Mouse (Mus musculus) liver, postnatal 0 days (tissue): ENCODE data around the gene Rbfox2. TPM values are rescaled to one million over a fixed set of nuclear protein-coding genes. Genes with fewer than 3 reads are reported as not detected.
A peak's percentile ranks its signal among the peaks of the same experiment; 100 is the strongest.

Source experiments
- ATAC-seq: fragments of 200-750 bp; cut with Nextera tagmentation; 2 replicates; pipeline ENCODE4 v1.8.0; 2017; ENCODE audit warnings: mild to moderate bottlenecking, moderate library complexity
- DNase-seq: peaks from one replicate; pipeline ENCODE4 v3.0.0-alpha.2; 2016
- H3K27ac ChIP-seq: fragments of 300-500 bp; sonication (generic); 2 replicates; pipeline ENCODE4 v1.5.1; 2014; ENCODE audit warnings: antibody characterized with exemption, moderate library complexity, mild to moderate bottlenecking, low read depth
- H3K27me3 ChIP-seq: fragments of 300-500 bp; sonication (generic); 2 replicates; pipeline ENCODE4 v1.6.1; 2014; ENCODE audit warnings: low read length, control low read depth, mixed read lengths; ENCODE audit not compliant: insufficient read depth
- H3K36me3 ChIP-seq: fragments of 300-500 bp; sonication (generic); replicated peaks from 2 replicates; pipeline ENCODE4 v1.6.1; 2014; ENCODE audit warnings: mild to moderate bottlenecking, control low read depth, low read length, moderate library complexity, mixed read lengths; ENCODE audit not compliant: insufficient read depth
- H3K4me1 ChIP-seq: fragments of 300-500 bp; sonication (generic); 2 replicates; pipeline ENCODE4 v1.6.1; 2014; ENCODE audit warnings: antibody characterized with exemption, mild to moderate bottlenecking, control low read depth; ENCODE audit not compliant: insufficient read depth
- H3K4me2 ChIP-seq: fragments of 300-500 bp; sonication (generic); 2 replicates; pipeline ENCODE4 v1.6.1; 2014; ENCODE audit warnings: low read depth, mild to moderate bottlenecking, low read length, moderate library complexity, mixed read lengths
- H3K4me3 ChIP-seq: fragments of 300-500 bp; sonication (generic); 2 replicates; pipeline ENCODE4 v1.5.1; 2014; ENCODE audit warnings: low read depth, low read length
- H3K9ac ChIP-seq: fragments of 300-500 bp; sonication (generic); replicated peaks from 2 replicates; pipeline ENCODE4 v1.6.1; 2014; ENCODE audit warnings: mild to moderate bottlenecking, moderate library complexity
- H3K9me3 ChIP-seq: fragments of 300-500 bp; sonication (generic); 2 replicates; pipeline ENCODE4 v1.6.1; 2016; ENCODE audit warnings: mild to moderate bottlenecking, control low read depth, low read length, mixed read lengths
- CTCF ChIP-seq: sonication (generic); IDR thresholded peaks from 2 replicates; pipeline ENCODE4 v1.5.1; 2016; ENCODE audit warnings: antibody characterized with exemption, low read depth
- EP300 ChIP-seq: IDR thresholded peaks from 2 replicates; pipeline ENCODE4 v1.6.1; 2016; ENCODE audit warnings: antibody characterized with exemption, low read depth, mild to moderate bottlenecking
- WGBS: fragments of 180-500 bp; shearing (Covaris S2); extraction: QIAGEN DNeasy Blood & Tissue Kit; methylation state at CpG from one replicate; pipeline ENCODE4 v1.1.7; 2014; ENCODE audit not compliant: insufficient replicate concordance; 5-methylcytosine and 5-hydroxymethylcytosine counted together
- polyA plus RNA-seq: library from polyadenylated mRNA; unstranded; fragments of >200 nt; fragmentation: Nextera tagmentation; extraction: Ambion mirVana; gene quantifications from 2 replicates; pipeline ENCODE4 v1.2.1, GENCODE M21; 2015

Rbfox2 gene
- polyA plus RNA-seq, 1 experiment from 2014 or later: 6.9 TPM

DNA sequence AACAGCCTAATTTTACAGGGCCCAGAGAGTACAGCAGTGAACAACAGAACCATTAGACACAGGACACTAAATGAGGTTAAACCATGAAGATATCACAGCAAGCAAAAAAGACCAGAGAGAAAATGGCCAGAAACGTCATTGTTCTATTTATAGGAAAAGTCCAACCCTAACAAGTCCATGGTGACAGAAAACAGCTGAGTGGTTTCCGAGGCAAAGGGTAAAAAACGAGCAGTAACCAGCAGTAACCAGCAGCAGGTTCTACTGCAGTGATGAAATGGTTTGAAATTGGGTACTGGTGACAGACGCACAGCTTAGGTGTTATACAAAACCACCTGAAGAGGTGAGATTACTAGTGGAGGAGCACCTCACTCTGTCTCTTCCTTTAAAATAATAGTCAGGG, 72.5 kb downstream of the Rbfox2 start:
- Histone ChIP-seq H3K9me3 (no peaks in the 10 kb centered on the region), H3K27me3 (no peaks in the 10 kb centered on the region), H3K9ac (no peak overlapping the region), H3K4me1 (peaks cover 22% of the 10 kb centered on the region), H3K27ac (no peak overlapping the region), H3K36me3 (no peaks in the 10 kb centered on the region), H3K4me2 (no peak overlapping the region), H3K4me3 (no peak overlapping the region)
- 53% methylated on average over 4 of the region's 4 CpGs for whole genome bisulfite sequencing
- TF ChIP-seq EP300 (no peak), CTCF (no peak)
- DNase-seq (no peak), ATAC-seq (peak; percentile 40)

GRCm38 (mm10) chr15:77230144-77230543, 76.7 kb downstream of the Rbfox2 start:
- Histone ChIP-seq H3K9me3 (no peaks in the 10 kb centered on the region), H3K36me3 (no peaks in the 10 kb centered on the region), H3K27ac (no peak overlapping the region), H3K9ac (no peak overlapping the region), H3K4me2 (no peak overlapping the region), H3K4me1 (peaks cover 5% of the 10 kb centered on the region; the same call in 1 of the 2 replicates), H3K27me3 (no peaks in the 10 kb centered on the region), H3K4me3 (no peak overlapping the region)
- TF ChIP-seq CTCF: no peak
- no peak for TF ChIP-seq EP300
- DNase-seq: no peak
- 68% methylated on average over 3 of the region's 3 CpGs for WGBS
- no peak for ATAC-seq

GRCm38 (mm10) chr15:77226831-77227354, 79.9 kb downstream of the Rbfox2 start:
- DNase-seq (no peak), ATAC-seq (peak; percentile 36; the same call in 1 of the 2 replicates)
- Histone ChIP-seq H3K27ac (peak overlapping the region; percentile 52; the same call in 1 of the 2 replicates), H3K9me3 (no peaks in the 10 kb centered on the region), H3K4me1 (no peaks in the 10 kb centered on the region), H3K4me3 (no peak overlapping the region), H3K36me3 (no peaks in the 10 kb centered on the region), H3K9ac (no peak overlapping the region), H3K4me2 (no peak overlapping the region), H3K27me3 (no peaks in the 10 kb centered on the region)
- WGBS: 47% methylated on average over 7 of the region's 7 CpGs
- no peak for TF ChIP-seq EP300
- TF ChIP-seq CTCF: peak; percentile 40

- Histone ChIP-seq H3K9me3 (no peaks in the 10 kb centered on the region), H3K27me3 (no peaks in the 10 kb centered on the region), H3K27ac (no peak overlapping the region), H3K4me3 (no peak overlapping the region), H3K4me1 (no peaks in the 10 kb centered on the region), H3K36me3 (no peaks in the 10 kb centered on the region), H3K9ac (no peak overlapping the region), H3K4me2 (no peak overlapping the region)
- ATAC-seq: no peak
- TF ChIP-seq EP300 (no peak), CTCF (no peak)
- no peak for DNase-seq
- WGBS: 57% methylated on average over 4 of the region's 4 CpGs
Measured at GRCm38 (mm10) chr15:77225858-77226257, 80.9 kb downstream of the Rbfox2 start.

DNA sequence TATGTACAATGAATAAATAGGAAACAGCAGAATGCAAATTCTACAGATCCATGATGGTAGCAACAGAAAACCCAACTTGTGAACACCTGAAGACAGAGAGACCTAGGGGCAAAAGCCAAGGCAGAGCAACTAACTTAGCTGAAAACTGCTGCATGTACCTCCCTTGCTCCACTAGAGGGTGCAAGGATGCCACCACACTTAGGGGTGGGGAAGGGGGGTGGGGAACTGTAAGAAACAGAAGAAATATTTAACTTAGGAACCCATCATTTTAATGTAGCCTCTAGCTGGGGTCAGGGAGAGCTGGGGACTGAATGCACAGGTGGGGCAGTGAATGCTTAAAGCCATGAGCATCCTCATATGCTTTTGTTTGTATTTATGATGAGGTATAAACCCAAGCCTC, 81.5 kb downstream of the Rbfox2 start:
- H3K4me2 ChIP-seq: no peak overlapping the region
- H3K27ac ChIP-seq: no peak overlapping the region
- no peak overlapping the region for H3K4me3 ChIP-seq
- H3K36me3 ChIP-seq: no peaks in the 10 kb centered on the region
- 0 out of 2 replicates have a peak, but pooled peaks cover 3% of the 10 kb centered on the region for H3K4me1 ChIP-seq
- no peak overlapping the region for H3K9ac ChIP-seq
- TF ChIP-seq CTCF (peak; percentile 75), EP300 (no peak)
- H3K9me3 ChIP-seq: no peaks in the 10 kb centered on the region
- ATAC-seq (no peak), DNase-seq (no peak)
- no peaks in the 10 kb centered on the region for H3K27me3 ChIP-seq

GRCm38 (mm10) chr15:77220833-77221232, 86.0 kb downstream of the Rbfox2 start:
- no peak for DNase-seq
- WGBS: 54% methylated on average over 4 of the region's 4 CpGs
- H3K4me1 ChIP-seq: 0 out of 2 replicates have a peak, but pooled peaks cover 4% of the 10 kb centered on the region
- no peaks in the 10 kb centered on the region for H3K9me3 ChIP-seq
- H3K4me3 ChIP-seq: no peak overlapping the region
- no peak for ATAC-seq
- H3K27ac ChIP-seq: no peak overlapping the region
- no peaks in the 10 kb centered on the region for H3K36me3 ChIP-seq
- TF ChIP-seq EP300 (no peak), CTCF (no peak)
- H3K27me3 ChIP-seq: no peaks in the 10 kb centered on the region
- H3K4me2 ChIP-seq: no peak overlapping the region
- H3K9ac ChIP-seq: no peak overlapping the region

DNA sequence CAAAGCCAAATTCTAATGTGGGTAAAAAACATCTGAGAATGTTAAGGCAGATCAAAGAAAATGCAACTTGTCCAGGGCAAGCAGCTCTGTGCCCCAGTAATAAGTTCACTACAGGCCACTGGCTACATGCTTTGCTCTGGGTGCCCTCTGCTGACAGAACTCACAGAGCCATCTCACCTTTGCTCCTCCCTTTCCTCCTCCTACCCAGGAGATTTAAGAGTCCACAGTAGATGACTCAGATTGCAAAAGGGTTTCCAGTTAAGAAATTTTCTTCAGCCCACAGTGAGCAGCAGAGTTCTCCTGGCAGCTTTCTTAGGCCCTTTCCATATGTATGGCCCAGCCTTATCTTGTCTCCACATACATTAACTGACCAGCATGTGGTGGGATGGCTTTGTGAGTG, 86.7 kb downstream of the Rbfox2 start:
- peak; percentile 34 for DNase-seq

More for the DNA sequence above, 86.7 kb downstream of the Rbfox2 start:
- Histone ChIP-seq H3K4me1 (peaks cover 4% of the 10 kb centered on the region; the same call in 1 of the 2 replicates), H3K9ac (no peak overlapping the region), H3K4me3 (no peak overlapping the region), H3K27me3 (no peaks in the 10 kb centered on the region), H3K4me2 (no peak overlapping the region), H3K36me3 (no peaks in the 10 kb centered on the region), H3K9me3 (no peaks in the 10 kb centered on the region), H3K27ac (no peak overlapping the region)
- TF ChIP-seq EP300 (peak; percentile 7; the same call in 1 of the 2 replicates), CTCF (peak; percentile 67)
- ATAC-seq: peak; percentile 71
